Mouse (Mus musculus): ENCODE measurements around the gene Kif17. TPM values are rescaled to one million over a fixed set of nuclear protein-coding genes. Genes with fewer than 3 reads are reported as not detected.
A peak's percentile ranks its signal among the peaks of the same experiment; 100 is the strongest.

The Kif17 gene
- polyA plus RNA-seq, 1 experiment: 224 TPM

GRCm38 (mm10) chr4:138315781-138316180 is 65.5 kb downstream of the Kif17 start:
- H3K27ac ChIP-seq (ENCODE audit: control insufficient read depth, insufficient read depth, low read depth, low read length): no peak overlapping the region
- peak; percentile 32; the same call in 1 of the 2 replicates for TF ChIP-seq CTCF (IDR thresholded peaks at IDR 0.05; ENCODE audit: control insufficient read depth, insufficient read depth, insufficient replicate concordance, low read depth, low read length)
- TF ChIP-seq POLR2A (IDR thresholded peaks at IDR 0.05; ENCODE audit: control insufficient read depth, low read depth, low read length): no peak
- H3K36me3 ChIP-seq (ENCODE audit: control insufficient read depth, insufficient read depth, low read length): peaks cover 3% of the 10 kb centered on the region
- H3K4me1 ChIP-seq (ENCODE audit: control insufficient read depth, insufficient read depth, low read length): no peaks in the 10 kb centered on the region
- H3K4me3 ChIP-seq (ENCODE audit: control insufficient read depth, low read depth, low read length): no peak overlapping the region
- no peaks in the 10 kb centered on the region for H3K27me3 ChIP-seq (ENCODE audit: control insufficient read depth, insufficient read depth, low read length)

- no peak overlapping the region for H3K4me3 ChIP-seq (ENCODE audit: control insufficient read depth, low read depth, low read length)
- H3K4me1 ChIP-seq (ENCODE audit: control insufficient read depth, insufficient read depth, low read length): no peaks in the 10 kb centered on the region
- no peak overlapping the region for H3K27ac ChIP-seq (ENCODE audit: control insufficient read depth, insufficient read depth, low read depth, low read length)
- TF ChIP-seq POLR2A (IDR thresholded peaks at IDR 0.05; ENCODE audit: control insufficient read depth, low read depth, low read length): no peak
- peak; percentile 33; the same call in 1 of the 2 replicates for TF ChIP-seq CTCF (IDR thresholded peaks at IDR 0.05; ENCODE audit: control insufficient read depth, insufficient read depth, insufficient replicate concordance, low read depth, low read length)
- peaks cover 3% of the 10 kb centered on the region for H3K36me3 ChIP-seq (ENCODE audit: control insufficient read depth, insufficient read depth, low read length)
- no peaks in the 10 kb centered on the region for H3K27me3 ChIP-seq (ENCODE audit: control insufficient read depth, insufficient read depth, low read length)
Observed at GRCm38 (mm10) chr4:138316369-138316768, 66.1 kb downstream of the Kif17 start.

GRCm38 (mm10) chr4:138318509-138319266 is 68.5 kb downstream of the Kif17 start:
- H3K36me3 ChIP-seq (ENCODE audit: control insufficient read depth, insufficient read depth, low read length): peaks cover 3% of the 10 kb centered on the region
- H3K4me3 ChIP-seq (ENCODE audit: control insufficient read depth, low read depth, low read length): no peak overlapping the region
- H3K27ac ChIP-seq (ENCODE audit: control insufficient read depth, insufficient read depth, low read depth, low read length): no peak overlapping the region
- TF ChIP-seq POLR2A (IDR thresholded peaks at IDR 0.05; ENCODE audit: control insufficient read depth, low read depth, low read length) (no peak), CTCF (IDR thresholded peaks at IDR 0.05; ENCODE audit: control insufficient read depth, insufficient read depth, insufficient replicate concordance, low read depth, low read length) (peak; percentile 73)
- H3K4me1 ChIP-seq (ENCODE audit: control insufficient read depth, insufficient read depth, low read length): no peaks in the 10 kb centered on the region; the same call in 1 of the 2 replicates
- no peaks in the 10 kb centered on the region for H3K27me3 ChIP-seq (ENCODE audit: control insufficient read depth, insufficient read depth, low read length)

- Histone ChIP-seq H3K4me1 (ENCODE audit: control insufficient read depth, insufficient read depth, low read length) (no peaks in the 10 kb centered on the region; the same call in 1 of the 2 replicates), H3K27me3 (ENCODE audit: control insufficient read depth, insufficient read depth, low read length) (no peaks in the 10 kb centered on the region), H3K36me3 (ENCODE audit: control insufficient read depth, insufficient read depth, low read length) (peaks cover 2% of the 10 kb centered on the region; the same call in 1 of the 2 replicates), H3K27ac (ENCODE audit: control insufficient read depth, insufficient read depth, low read depth, low read length) (no peak overlapping the region), H3K4me3 (ENCODE audit: control insufficient read depth, low read depth, low read length) (no peak overlapping the region)
- TF ChIP-seq POLR2A (IDR thresholded peaks at IDR 0.05; ENCODE audit: control insufficient read depth, low read depth, low read length): no peak
- peak; percentile 100 for TF ChIP-seq CTCF (IDR thresholded peaks at IDR 0.05; ENCODE audit: control insufficient read depth, insufficient read depth, insufficient replicate concordance, low read depth, low read length)
Observed at GRCm38 (mm10) chr4:138319508-138319907, 69.3 kb downstream of the Kif17 start.

GRCm38 (mm10) chr4:138320711-138321110 is 70.5 kb downstream of the Kif17 start:
- Histone ChIP-seq H3K27ac (ENCODE audit: control insufficient read depth, insufficient read depth, low read depth, low read length) (no peak overlapping the region), H3K4me1 (ENCODE audit: control insufficient read depth, insufficient read depth, low read length) (peaks cover 2% of the 10 kb centered on the region), H3K4me3 (ENCODE audit: control insufficient read depth, low read depth, low read length) (no peak overlapping the region), H3K27me3 (ENCODE audit: control insufficient read depth, insufficient read depth, low read length) (no peaks in the 10 kb centered on the region), H3K36me3 (ENCODE audit: control insufficient read depth, insufficient read depth, low read length) (peaks cover 2% of the 10 kb centered on the region; the same call in 1 of the 2 replicates)
- TF ChIP-seq CTCF (IDR thresholded peaks at IDR 0.05; ENCODE audit: control insufficient read depth, insufficient read depth, insufficient replicate concordance, low read depth, low read length): no peak
- TF ChIP-seq POLR2A (IDR thresholded peaks at IDR 0.05; ENCODE audit: control insufficient read depth, low read depth, low read length): no peak

- H3K4me3 ChIP-seq (ENCODE audit: control insufficient read depth, low read depth, low read length): no peak overlapping the region
- no peak overlapping the region for H3K27ac ChIP-seq (ENCODE audit: control insufficient read depth, insufficient read depth, low read depth, low read length)
- TF ChIP-seq POLR2A (IDR thresholded peaks at IDR 0.05; ENCODE audit: control insufficient read depth, low read depth, low read length): no peak
- no peak for TF ChIP-seq CTCF (IDR thresholded peaks at IDR 0.05; ENCODE audit: control insufficient read depth, insufficient read depth, insufficient replicate concordance, low read depth, low read length)
- H3K4me1 ChIP-seq (ENCODE audit: control insufficient read depth, insufficient read depth, low read length): peaks cover 2% of the 10 kb centered on the region
- H3K36me3 ChIP-seq (ENCODE audit: control insufficient read depth, insufficient read depth, low read length): peaks cover 2% of the 10 kb centered on the region; the same call in 1 of the 2 replicates
- H3K27me3 ChIP-seq (ENCODE audit: control insufficient read depth, insufficient read depth, low read length): no peaks in the 10 kb centered on the region
Observed at GRCm38 (mm10) chr4:138321488-138321887, 71.3 kb downstream of the Kif17 start.

GRCm38 (mm10) chr4:138322692-138323091 is 72.5 kb downstream of the Kif17 start:
- no peak overlapping the region for H3K4me3 ChIP-seq (ENCODE audit: control insufficient read depth, low read depth, low read length)
- TF ChIP-seq CTCF (IDR thresholded peaks at IDR 0.05; ENCODE audit: control insufficient read depth, insufficient read depth, insufficient replicate concordance, low read depth, low read length): no peak
- no peak for TF ChIP-seq POLR2A (IDR thresholded peaks at IDR 0.05; ENCODE audit: control insufficient read depth, low read depth, low read length)
- no peaks in the 10 kb centered on the region for H3K36me3 ChIP-seq (ENCODE audit: control insufficient read depth, insufficient read depth, low read length)
- no peaks in the 10 kb centered on the region for H3K27me3 ChIP-seq (ENCODE audit: control insufficient read depth, insufficient read depth, low read length)
- H3K27ac ChIP-seq (ENCODE audit: control insufficient read depth, insufficient read depth, low read depth, low read length): no peak overlapping the region
- H3K4me1 ChIP-seq (ENCODE audit: control insufficient read depth, insufficient read depth, low read length): peaks cover 2% of the 10 kb centered on the region
